Mouse (Mus musculus) left cerebral cortex, adult 2 months (tissue): ENCODE data around the gene Aldh1a7. TPM values are rescaled to one million over a fixed set of nuclear protein-coding genes. Genes with fewer than 3 reads are reported as not detected.
A peak's percentile ranks its signal among the peaks of the same experiment; 100 is the strongest.
"Not testable (repeated sequence)": the region's sequence is repeated elsewhere in the genome, so short reads cannot be mapped to it uniquely, and the experiment has no call there.

Source experiments
- DNase-seq, 2 experiments: peaks; one replicate each; pipeline ENCODE4 v3.0.0; 2021 to 2022; ENCODE audit warnings: low spot score in 2 of 2, mixed read lengths in 1 of 2; ENCODE audit errors: extremely low spot score in 1 of 2
- H3K27ac ChIP-seq: fragments of 200-600 bp; 2 replicates; pipeline ENCODE4 v1.8.1; 2022
- H3K4me3 ChIP-seq: fragments of 200-600 bp; 2 replicates; pipeline ENCODE4 v1.8.1; 2022
- CTCF ChIP-seq: fragments of 200-600 bp; IDR thresholded peaks from 2 replicates; pipeline ENCODE4 v1.8.1; 2022; ENCODE audit warnings: antibody characterized with exemption, mild to moderate bottlenecking, moderate library complexity
- intact Hi-C: fragments of 180-260 bp; cut with DNase I; formaldehyde crosslinking; loops from one replicate; pipeline ENCODE4 v1.15.1; 2025
- total RNA-seq, 2 experiments: library from RNA; stranded (reverse); gene quantifications; 2 replicates each; pipeline ENCODE4 v1.2.3; 2021

Aldh1a7 gene
- total RNA-seq, 2 experiments from 2014 or later, result 0.91 TPM

DNA sequence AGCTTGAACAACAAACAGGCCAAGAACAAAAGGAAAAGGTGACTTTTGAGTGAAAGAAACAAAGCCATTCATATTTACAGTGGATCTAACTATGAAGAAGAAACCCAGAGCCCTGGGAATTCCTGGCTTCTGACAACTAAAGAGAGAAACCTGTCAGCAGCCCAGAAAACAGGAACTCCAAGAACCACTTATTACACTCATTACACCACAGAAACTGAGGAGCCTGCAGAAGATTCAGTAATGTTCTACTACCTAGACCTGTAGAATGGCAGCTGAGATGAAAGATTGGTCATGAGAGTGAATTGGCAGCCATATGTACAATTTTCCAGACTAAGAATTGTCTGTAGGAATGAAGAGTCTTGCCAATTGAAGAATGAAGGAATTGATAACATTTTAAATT is 20.2 kb downstream of the Aldh1a7 start:
- no peak overlapping the region for H3K27ac ChIP-seq

GRCm38 (mm10) chr19:20706747-20707146 is 20.6 kb downstream of the Aldh1a7 start:
- Histone ChIP-seq H3K4me3 (no peak overlapping the region), H3K27ac (no peak overlapping the region)
- DNase-seq, result no peak
- intact Hi-C loops, result no loop called here
- TF ChIP-seq CTCF, result no peak

More for the DNA sequence above, 20.2 kb downstream of the Aldh1a7 start:
- intact Hi-C loops, result no loop called here
- no peak for DNase-seq
- no peak for TF ChIP-seq CTCF
- H3K4me3 ChIP-seq, result no peak overlapping the region

- no peak overlapping the region for H3K4me3 ChIP-seq
- DNase-seq, result no peak
- intact Hi-C loops, result no loop called here
- no peak for TF ChIP-seq CTCF
- no peak overlapping the region for H3K27ac ChIP-seq
These were observed 25.3 kb downstream of the Aldh1a7 start for GRCm38 (mm10) chr19:20702074-20702473.

GRCm38 (mm10) chr19:20677697-20678355 is 49.5 kb downstream of the Aldh1a7 start:
- H3K4me3 ChIP-seq, result no peak overlapping the region
- DNase-seq, result no peak
- no peak for TF ChIP-seq CTCF
- intact Hi-C loops, result no loop called here
- H3K27ac ChIP-seq, result no peak overlapping the region

GRCm38 (mm10) chr19:20654141-20654873 is 73.1 kb downstream of the Aldh1a7 start:
- Histone ChIP-seq H3K27ac (no peak overlapping the region), H3K4me3 (no peak overlapping the region)
- no peak for TF ChIP-seq CTCF
- intact Hi-C loops, result no loop called here
- no peak for DNase-seq

DNA sequence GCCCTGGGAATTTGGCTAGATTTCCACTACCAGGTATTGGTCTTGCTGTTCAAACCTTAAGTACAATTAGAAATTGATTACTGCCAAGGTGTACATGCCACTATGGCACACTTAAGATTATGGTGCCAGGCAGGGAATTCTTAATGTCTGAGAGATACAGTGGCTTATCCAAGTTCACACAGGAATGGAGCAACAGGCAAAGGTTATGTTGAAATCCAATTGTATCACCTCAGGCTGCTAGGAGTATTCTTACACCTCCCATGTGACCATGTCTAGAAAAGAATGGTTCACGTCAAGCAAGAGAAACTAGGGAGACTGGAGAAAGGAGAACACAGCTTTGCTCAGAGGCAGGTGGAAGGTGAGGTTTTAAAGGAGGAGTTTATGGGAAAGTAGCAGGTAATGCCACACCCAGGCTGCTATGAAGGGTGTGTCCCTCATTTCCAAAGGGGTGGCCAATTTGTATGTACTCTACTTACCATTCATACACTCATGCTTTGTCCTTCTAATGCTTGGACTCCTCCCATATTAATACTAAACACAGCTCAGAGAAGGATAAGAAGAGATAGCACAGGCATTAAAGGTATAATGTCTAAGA is 74.2 kb downstream of the Aldh1a7 start:
- no peak for TF ChIP-seq CTCF
- DNase-seq, result no peak
- Histone ChIP-seq H3K4me3 (no peak overlapping the region), H3K27ac (no peak overlapping the region)
- intact Hi-C loops, result no loop called here

- H3K4me3 ChIP-seq, result no peak overlapping the region
- no peak for TF ChIP-seq CTCF
- no peak for DNase-seq
- intact Hi-C loops, result no loop called here
- no peak overlapping the region for H3K27ac ChIP-seq
These were observed 77.4 kb downstream of the Aldh1a7 start for GRCm38 (mm10) chr19:20650008-20650407.

DNA sequence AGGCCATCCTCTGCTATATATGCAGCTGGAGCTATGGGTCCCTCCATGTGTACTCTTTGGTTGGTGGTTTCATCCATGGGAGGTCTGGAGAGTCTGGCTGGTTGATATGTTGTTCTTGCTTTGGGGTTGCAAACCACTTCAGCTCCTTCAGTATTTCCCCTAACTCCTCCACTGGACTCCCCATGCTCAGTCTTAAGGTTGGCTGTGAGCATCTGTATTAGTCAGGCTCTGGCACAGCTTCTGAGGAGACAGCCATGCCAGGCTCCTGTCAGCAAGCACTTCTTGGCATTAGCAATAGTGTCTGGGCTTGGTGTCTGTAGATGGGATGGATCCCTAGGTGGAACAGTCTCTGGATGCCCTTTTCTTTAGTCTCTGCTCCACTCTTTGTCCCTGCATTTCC is 79.9 kb downstream of the Aldh1a7 start:
- H3K4me3 ChIP-seq, DNase-seq, intact Hi-C loops, H3K27ac ChIP-seq: not testable (repeated sequence)

DNA sequence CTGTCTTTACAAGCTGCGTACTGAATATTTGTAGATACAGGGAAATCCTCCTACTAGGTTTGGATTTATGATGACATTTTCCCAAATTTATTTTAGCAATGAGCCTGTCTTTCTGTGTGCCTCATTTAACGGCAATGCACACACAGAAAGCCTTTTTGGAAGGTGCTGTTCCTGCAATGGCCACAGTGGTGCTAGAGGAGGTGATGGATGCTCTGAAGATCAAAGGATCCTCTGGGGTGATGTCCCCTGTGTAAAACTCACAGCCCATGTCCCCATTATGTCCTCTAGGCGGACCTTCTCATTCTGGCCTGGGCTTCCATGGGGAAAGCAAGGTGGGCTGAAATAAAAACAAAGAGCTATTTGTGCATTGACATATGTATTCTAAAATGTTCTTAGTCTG is 83.0 kb downstream of the Aldh1a7 start:
- DNase-seq, result no peak
- intact Hi-C loops, result no loop called here
- no peak overlapping the region for H3K27ac ChIP-seq
- peak; percentile 30 for TF ChIP-seq CTCF
- no peak overlapping the region for H3K4me3 ChIP-seq

Other genes starting within 250 kb of the Aldh1a7 start
- gene Aldh1a1, start 234.8 kb downstream of the Aldh1a7 start, total RNA-seq, result 10 to 100 TPM; 45.5 to 48.5 TPM
- under 1 TPM; 0.49 to 0.70 TPM for gene Tmc1, start 226.6 kb upstream of the Aldh1a7 start, total RNA-seq